ENCODE assay signal across 8 mouse cellular contexts in the genomic region with DNA sequence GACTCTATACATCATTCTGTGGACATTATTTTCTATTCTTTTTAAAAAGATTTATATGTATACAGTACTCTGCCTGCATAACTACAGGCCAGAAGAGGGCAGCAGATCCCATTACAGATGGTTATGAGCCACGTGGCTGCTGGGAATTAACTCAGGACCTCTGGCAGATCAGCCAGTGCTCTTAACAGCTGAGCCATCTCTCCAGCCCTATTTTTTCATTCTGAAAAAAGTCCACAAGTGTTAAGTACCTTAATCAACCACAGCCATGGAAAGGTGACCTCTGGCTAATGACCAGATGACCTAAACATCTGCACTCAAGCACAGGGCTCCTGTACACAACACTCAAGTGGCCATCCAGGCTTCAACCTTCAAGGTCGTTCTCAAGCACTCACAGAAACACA. TPM values are rescaled to one million over a fixed set of nuclear protein-coding genes. Genes with fewer than 3 reads are reported as not detected.
A peak's percentile ranks its signal among the peaks of the same experiment; 100 is the strongest.
DNase-seq lines count a peak whose midpoint lies in the region; ATAC-seq and TF ChIP-seq lines count a peak whose summit lies in the region.

No protein-coding gene starts in this region.

- DNase-seq in heart, postnatal 4 days, result peak; percentile 41
- no peak for DNase-seq in heart, adult 11 months
- peak; percentile 50 for DNase-seq in embryo, embryonic 11 days
- peak; percentile 46 for DNase-seq in liver, embryonic 11.5 days (ENCODE audit: low spot score)
- DNase-seq in gastrocnemius, postnatal 4 days (ENCODE audit: low spot score in 2 of 2), result no peak

- ATAC-seq in liver, embryonic 11.5 days (replicated peaks; ENCODE audit: low FRiP score), result peak; percentile 39
- ATAC-seq in frontal cortex, adult (ENCODE audit: low TSS enrichment), result no peak
- ATAC-seq in megakaryocyte-erythroid progenitor cell, adult 5-6 weeks (replicated peaks; ENCODE audit: low FRiP score, low TSS enrichment, poor library complexity, severe bottlenecking), result no peak

- H3K27ac ChIP-seq in liver, embryonic 11.5 days (ENCODE audit: low read depth, low read length), result peak overlapping the region; percentile 45; the same call in 1 of the 2 replicates

- no peak overlapping the region for H3K9ac ChIP-seq in liver, embryonic 11.5 days (ENCODE audit: low read depth, low read length)

- peaks cover 78% of the 10 kb centered on the region for H3K36me3 ChIP-seq in E14TG2a.4 (ENCODE audit: insufficient read depth, low read length)
- peaks cover 44% of the 10 kb centered on the region for H3K36me3 ChIP-seq in liver, embryonic 11.5 days (ENCODE audit: control insufficient read depth, insufficient read depth, low read length)

- WGBS in liver, embryonic 11.5 days, result 49% methylated on average over 2 of the region's 2 CpGs

- H3K4me3 ChIP-seq in E14TG2a.4 (replicated peaks; ENCODE audit: low read length), result 0 out of 2 replicates have a peak overlapping the region, but pooled peaks have one; percentile 1
- no peak overlapping the region for H3K4me3 ChIP-seq in liver, embryonic 11.5 days (ENCODE audit: low read depth, low read length)

- peaks cover 71% of the 10 kb centered on the region for H3K4me1 ChIP-seq in E14TG2a.4 (replicated peaks; ENCODE audit: low read depth, low read length)
- peaks cover 11% of the 10 kb centered on the region for H3K4me1 ChIP-seq in liver, embryonic 11.5 days (replicated peaks; ENCODE audit: control insufficient read depth, insufficient read depth, low read length)

- no peaks in the 10 kb centered on the region for H3K9me3 ChIP-seq in E14TG2a.4 (ENCODE audit: low read length)
- H3K9me3 ChIP-seq in liver, embryonic 11.5 days (ENCODE audit: control insufficient read depth, low read length), result no peaks in the 10 kb centered on the region

- TF ChIP-seq CTCF in E14TG2a.4 (conservative IDR thresholded peaks at IDR 0.05; ENCODE audit: low read length), result peak; percentile 47

- no peak overlapping the region for H3K4me2 ChIP-seq in liver, embryonic 11.5 days

- no peaks in the 10 kb centered on the region for H3K27me3 ChIP-seq in E14TG2a.4 (ENCODE audit: insufficient read depth, low read length)
- H3K27me3 ChIP-seq in liver, embryonic 11.5 days (replicated peaks; ENCODE audit: control insufficient read depth, insufficient read depth, low read length), result no peaks in the 10 kb centered on the region

RNA-seq across cellular contexts. Expression of a gene that starts 1.4 kb away (rescaled TPM):
- total RNA-seq in heart, postnatal 4 days (2021), result under 1 TPM in 1 of 2 experiments, not detected in 1; 0.45 TPM
- polyA plus RNA-seq in liver, embryonic 11.5 days (2014; fragmentation: Nextera tagmentation; extraction: Ambion mirVana), result 0.64 TPM in 1 of 2 replicates, not detected in the other
- total RNA-seq in megakaryocyte-erythroid progenitor cell, adult 5-6 weeks (2014; fragmentation: Nextera tagmentation), result 0.89 TPM in 1 of 2 replicates, not detected in the other
- 2.4 TPM in 1 of 2 replicates, not detected in the other for total RNA-seq in megakaryocyte-erythroid progenitor cell, adult 5-6 weeks (2017)
- not detected for total RNA-seq in gastrocnemius, postnatal 4 days (2021)

RNA-seq across cellular contexts. Expression of a gene that starts 5.1 kb away (rescaled TPM):
- total RNA-seq in heart, postnatal 4 days (2021), result 100 to 1,000 TPM; 738 to 764 TPM
- polyA plus RNA-seq in liver, embryonic 11.5 days (2014; fragmentation: Nextera tagmentation; extraction: Ambion mirVana), result 756 and 842 TPM in 2 replicates
- total RNA-seq in megakaryocyte-erythroid progenitor cell, adult 5-6 weeks (2014; fragmentation: Nextera tagmentation), result 2,091 and 2,156 TPM in 2 replicates
- total RNA-seq in megakaryocyte-erythroid progenitor cell, adult 5-6 weeks (2017), result 1,518 and 2,802 TPM in 2 replicates
- 100 to 1,000 TPM; 976 to 983 TPM for total RNA-seq in gastrocnemius, postnatal 4 days (2021)

RNA-seq across cellular contexts. Expression of a gene that starts 10.8 kb away (rescaled TPM):
- total RNA-seq in heart, postnatal 4 days (2021), result 10 to 100 TPM; 10.8 to 11.7 TPM
- 12.9 and 13.1 TPM in 2 replicates for polyA plus RNA-seq in liver, embryonic 11.5 days (2014; fragmentation: Nextera tagmentation; extraction: Ambion mirVana)
- 17.7 and 18.9 TPM in 2 replicates for total RNA-seq in megakaryocyte-erythroid progenitor cell, adult 5-6 weeks (2014; fragmentation: Nextera tagmentation)
- 20.4 and 23.3 TPM in 2 replicates for total RNA-seq in megakaryocyte-erythroid progenitor cell, adult 5-6 weeks (2017)
- total RNA-seq in gastrocnemius, postnatal 4 days (2021), result 10 to 100 TPM; 13.4 to 13.5 TPM

RNA-seq across cellular contexts. Expression of a gene that starts 21.7 kb away (rescaled TPM):
- total RNA-seq in heart, postnatal 4 days (2021), result 10 to 100 TPM; 73.3 to 74.4 TPM
- polyA plus RNA-seq in liver, embryonic 11.5 days (2014; fragmentation: Nextera tagmentation; extraction: Ambion mirVana), result 54.7 and 55.3 TPM in 2 replicates
- 15.7 and 20.4 TPM in 2 replicates for total RNA-seq in megakaryocyte-erythroid progenitor cell, adult 5-6 weeks (2014; fragmentation: Nextera tagmentation)
- total RNA-seq in megakaryocyte-erythroid progenitor cell, adult 5-6 weeks (2017), result 56.3 and 63.5 TPM in 2 replicates
- 10 to 100 TPM; 82.0 to 99.0 TPM for total RNA-seq in gastrocnemius, postnatal 4 days (2021)

RNA-seq across cellular contexts. Expression of a gene that starts 32.6 kb away (rescaled TPM):
- 10 to 100 TPM; 19.8 to 21.5 TPM for total RNA-seq in heart, postnatal 4 days (2021)
- 0.95 and 1.7 TPM in 2 replicates for polyA plus RNA-seq in liver, embryonic 11.5 days (2014; fragmentation: Nextera tagmentation; extraction: Ambion mirVana)
- total RNA-seq in megakaryocyte-erythroid progenitor cell, adult 5-6 weeks (2014; fragmentation: Nextera tagmentation), result 26.4 and 28.6 TPM in 2 replicates
- 24.3 and 26.6 TPM in 2 replicates for total RNA-seq in megakaryocyte-erythroid progenitor cell, adult 5-6 weeks (2017)
- 10 to 100 TPM; 62.7 to 64.2 TPM for total RNA-seq in gastrocnemius, postnatal 4 days (2021)

Comparison
In these comparisons a context has a peak if more than half of its experiments do, and no peak if none do; other contexts are left out.
1. DNase-seq: peak in heart, postnatal 4 days (single experiment), embryo, embryonic 11 days (single experiment) and liver, embryonic 11.5 days (single experiment); none in heart, adult 11 months (single experiment) and gastrocnemius, postnatal 4 days (0 of 2).